Mouse (Mus musculus) gastrocnemius, postnatal 4 days (tissue): ENCODE data around the gene Tsks. TPM values are rescaled to one million over a fixed set of nuclear protein-coding genes. Genes with fewer than 3 reads are reported as not detected.

ENCODE experiments used
- DNase-seq, 2 experiments: peaks; one replicate each; pipeline ENCODE4 v3.0.0; 2021 to 2022; ENCODE audit warnings: low spot score in 2 of 2, mixed read lengths in 2 of 2
- long read RNA-seq, 2 experiments: library from polyadenylated mRNA; stranded (forward); transcript quantifications; one replicate each; pipeline ENCODE4 v2.0.0; 2021
- total RNA-seq, 2 experiments: library from RNA; stranded (reverse); gene quantifications; 2 replicates each; pipeline ENCODE4 v1.2.3; 2021

Tsks gene
- not detected for total RNA-seq
- long read RNA-seq, experiment 1, partial matches to known transcripts: 1 of 1 reads
- long read RNA-seq, experiment 1, other reads (novel, unspliced or antisense): 0 of 1 reads
- long read RNA-seq, experiment 2: 0 reads

DNA sequence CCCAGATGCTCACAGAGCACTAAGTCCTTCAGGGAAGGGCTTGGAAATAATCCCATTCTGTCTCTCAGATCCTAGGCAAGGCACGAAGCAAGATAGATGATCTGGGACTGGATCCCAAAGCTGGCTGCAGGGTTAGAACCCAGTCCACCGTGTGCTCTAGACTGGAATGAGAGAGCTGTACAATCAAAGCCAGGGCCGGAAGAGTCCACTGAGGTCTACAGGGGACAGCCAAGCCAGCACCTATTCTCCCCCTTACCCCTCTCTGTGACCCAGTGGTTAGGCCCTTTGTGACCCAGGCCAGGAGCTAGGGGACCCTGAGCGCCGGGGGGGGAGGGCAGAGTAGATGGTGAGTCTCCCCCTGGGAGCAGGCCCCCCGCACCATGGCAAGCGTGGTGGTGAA lies at the start of gene Tsks:
Gene Tsks, plus strand, starts transcription at position 301 of the 400 bp plus-strand sequence.
- DNase-seq: no peak

DNA sequence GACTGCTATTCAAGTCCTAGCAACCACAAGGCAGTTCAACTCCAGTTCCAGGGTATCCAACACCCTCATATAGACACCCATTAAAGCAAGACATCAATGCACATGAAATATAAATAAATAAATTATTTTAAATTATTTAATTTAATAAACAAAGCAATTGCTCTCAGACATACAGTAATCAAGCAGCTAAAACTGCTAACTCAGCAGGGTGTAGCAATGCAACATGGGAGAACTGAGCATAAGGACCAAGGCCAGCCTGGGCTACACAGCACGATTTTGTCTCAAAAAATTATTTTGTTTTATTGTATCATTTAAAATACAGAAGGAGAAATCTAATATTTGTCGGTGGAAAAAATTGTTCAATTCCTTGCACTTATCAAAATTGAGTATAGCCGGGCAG lies 48.8 kb upstream of the Tsks start:
- DNase-seq: no peak

DNA sequence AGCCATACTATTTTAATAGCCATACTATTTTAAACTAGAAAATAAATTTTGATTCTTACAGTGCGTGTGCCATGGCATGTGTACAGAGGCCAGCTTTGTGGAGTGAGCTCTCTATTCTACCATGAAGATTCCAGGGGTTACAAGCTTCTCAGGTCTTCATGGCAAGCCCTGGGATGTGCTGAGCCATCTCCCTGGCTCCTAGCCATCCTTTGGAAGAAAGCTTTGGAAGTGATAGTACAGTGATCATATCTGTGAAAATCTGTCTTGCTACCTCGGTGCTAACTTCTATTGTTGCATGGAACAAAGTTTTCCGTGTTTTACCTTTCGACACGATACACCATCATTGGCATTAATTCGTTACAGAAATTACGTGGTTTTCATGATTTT lies 47.8 kb upstream of the Tsks start:
- no peak for DNase-seq

DNA sequence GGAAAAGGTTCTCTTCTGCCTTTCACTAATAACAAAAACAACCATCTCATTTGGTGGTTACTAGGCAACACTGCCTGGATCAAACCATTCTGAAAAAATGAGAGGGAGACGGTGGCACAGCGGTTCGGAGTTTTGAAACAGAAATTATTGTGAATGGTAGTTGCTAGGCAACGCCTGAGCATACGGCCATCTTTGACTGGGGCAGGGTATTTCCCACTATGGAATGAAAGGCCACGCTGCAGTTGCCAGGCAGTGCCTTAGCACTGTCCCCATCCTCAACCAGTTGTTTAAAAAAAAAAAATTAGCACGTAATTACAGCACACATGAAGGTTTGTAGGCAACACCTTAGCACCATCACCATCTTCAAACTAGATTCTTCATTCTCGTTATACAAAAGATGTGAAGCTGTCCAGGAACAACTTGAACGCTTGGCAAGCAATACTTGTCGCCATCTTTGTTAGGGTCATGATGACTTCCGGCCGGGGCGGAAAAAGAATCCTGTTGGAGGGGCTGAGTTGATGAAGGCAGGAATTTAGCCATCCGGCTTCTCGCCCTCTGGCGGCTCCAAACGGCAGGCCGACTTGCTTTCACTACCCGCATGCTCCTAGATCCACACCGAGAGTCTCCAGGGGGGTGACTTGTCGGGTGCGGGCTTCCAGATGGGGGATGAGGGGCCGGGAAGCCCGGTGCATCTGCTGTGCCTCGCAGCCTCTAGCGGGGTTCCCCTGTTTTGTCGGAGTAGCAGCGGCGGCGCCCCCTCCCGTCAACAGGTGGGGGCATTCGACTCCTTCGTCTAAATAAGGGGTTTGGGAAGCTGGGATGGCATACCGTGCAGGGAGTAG lies 47.2 kb upstream of the Tsks start, which contains the start of gene Fuz:
Gene Fuz, plus strand, starts transcription at position 487 of the 842 bp plus-strand sequence.
- peak; percentile 73 to 90 for DNase-seq

DNA sequence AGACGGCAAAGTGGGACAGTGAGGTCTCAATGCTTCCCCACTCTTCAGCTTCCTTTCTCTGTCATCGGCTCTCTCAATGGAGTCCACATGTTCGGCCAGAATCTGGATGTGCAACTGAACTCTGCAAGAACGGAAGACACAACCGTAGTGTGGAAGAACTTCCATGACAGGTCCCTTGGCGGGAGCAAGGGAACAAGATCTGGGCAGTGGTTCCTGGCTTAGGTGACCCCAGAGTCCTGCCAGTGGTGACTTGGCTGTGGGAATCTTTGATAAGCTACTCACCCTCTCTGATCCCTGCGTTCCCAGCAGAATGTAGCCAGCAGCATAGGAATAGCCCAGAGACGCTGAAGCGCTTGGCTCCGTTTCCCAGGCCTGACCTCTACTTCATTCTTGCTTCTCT lies 46.5 kb upstream of the Tsks start:
- DNase-seq: no peak

DNA sequence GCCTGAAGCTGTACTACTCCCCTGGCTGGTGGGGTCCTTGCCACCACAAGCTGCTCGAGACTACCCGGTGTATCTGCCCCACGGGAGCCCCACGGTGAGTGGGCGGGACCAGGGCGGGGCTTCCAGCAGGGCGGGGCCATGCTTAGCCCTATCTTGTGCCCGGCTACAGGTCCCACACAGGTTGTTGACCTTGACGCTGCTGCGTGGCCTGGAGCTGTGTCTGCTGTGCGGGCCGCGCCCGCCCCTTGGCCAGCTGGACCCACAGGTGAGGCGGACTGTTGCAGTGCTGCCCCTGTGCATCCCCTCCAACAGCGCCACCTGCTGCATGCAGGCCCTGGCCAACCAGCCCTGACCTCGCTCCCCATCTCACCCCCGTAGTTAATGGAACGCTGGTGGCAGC lies 44.4 kb upstream of the Tsks start:
- DNase-seq: no peak

DNA sequence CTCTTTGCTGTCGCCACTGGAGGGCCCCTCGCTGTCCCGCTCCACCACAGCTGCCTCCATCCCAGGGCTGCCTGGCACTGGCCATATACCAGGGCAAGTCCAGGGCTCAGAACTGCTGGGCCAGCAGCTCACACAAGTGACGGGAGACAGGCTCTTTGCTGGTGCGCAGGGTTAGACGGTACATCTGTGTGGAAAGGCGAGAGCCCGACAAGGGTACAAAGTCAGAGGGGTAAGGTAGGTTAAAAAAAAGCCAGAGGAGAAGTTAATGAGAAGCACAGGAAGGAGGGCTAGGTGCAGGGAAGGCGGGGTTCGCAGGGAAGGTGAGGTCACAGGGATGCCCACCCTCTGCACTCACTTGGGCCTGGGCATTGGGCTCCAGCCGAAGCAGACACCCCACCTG lies 42.4 kb upstream of the Tsks start:
- no peak for DNase-seq

DNA sequence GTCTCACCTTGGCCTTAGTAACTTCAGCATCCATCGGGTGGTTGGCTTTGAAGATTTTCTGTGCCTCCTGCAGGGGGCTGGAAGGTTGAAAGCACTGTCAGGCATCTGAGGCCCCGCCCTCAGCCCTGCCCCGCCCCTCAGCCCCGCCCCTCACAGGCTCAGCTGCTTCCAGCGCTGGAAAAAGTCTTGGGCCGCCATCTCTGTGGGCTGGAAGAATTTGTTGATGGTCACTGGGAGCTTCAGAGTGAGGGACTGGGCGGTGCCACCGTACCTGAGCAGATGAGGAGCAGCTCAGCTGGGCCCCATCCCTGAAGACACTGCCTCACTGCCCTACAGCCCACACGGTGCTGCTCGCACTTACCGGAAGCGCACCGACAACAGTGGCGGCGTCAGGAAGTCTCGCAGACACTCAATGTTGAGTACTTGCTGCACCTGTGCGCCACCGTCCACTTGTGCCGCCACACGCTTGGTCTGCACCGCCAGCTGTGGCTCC lies 41.7 kb upstream of the Tsks start:
- DNase-seq: no peak

DNA sequence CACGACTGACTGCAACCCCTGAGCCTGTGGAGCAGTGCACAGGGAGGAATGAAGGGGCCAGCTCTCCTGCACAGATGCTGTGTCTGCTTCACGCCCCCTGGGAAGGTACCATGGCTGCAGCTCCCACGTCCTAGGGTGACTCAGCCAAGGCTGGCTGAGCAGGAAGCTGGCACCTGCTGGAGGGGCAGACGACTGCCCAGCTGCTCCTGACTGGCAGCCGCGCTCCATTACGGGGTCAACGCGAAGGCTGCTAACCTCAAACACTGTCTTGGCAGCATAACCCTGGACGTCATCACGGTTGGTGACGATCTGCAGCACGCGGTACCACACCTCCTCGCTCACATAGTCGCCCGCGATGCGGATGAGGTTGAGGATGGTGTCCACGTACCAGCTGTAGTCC lies 37.6 kb upstream of the Tsks start:
- DNase-seq: no peak

DNA sequence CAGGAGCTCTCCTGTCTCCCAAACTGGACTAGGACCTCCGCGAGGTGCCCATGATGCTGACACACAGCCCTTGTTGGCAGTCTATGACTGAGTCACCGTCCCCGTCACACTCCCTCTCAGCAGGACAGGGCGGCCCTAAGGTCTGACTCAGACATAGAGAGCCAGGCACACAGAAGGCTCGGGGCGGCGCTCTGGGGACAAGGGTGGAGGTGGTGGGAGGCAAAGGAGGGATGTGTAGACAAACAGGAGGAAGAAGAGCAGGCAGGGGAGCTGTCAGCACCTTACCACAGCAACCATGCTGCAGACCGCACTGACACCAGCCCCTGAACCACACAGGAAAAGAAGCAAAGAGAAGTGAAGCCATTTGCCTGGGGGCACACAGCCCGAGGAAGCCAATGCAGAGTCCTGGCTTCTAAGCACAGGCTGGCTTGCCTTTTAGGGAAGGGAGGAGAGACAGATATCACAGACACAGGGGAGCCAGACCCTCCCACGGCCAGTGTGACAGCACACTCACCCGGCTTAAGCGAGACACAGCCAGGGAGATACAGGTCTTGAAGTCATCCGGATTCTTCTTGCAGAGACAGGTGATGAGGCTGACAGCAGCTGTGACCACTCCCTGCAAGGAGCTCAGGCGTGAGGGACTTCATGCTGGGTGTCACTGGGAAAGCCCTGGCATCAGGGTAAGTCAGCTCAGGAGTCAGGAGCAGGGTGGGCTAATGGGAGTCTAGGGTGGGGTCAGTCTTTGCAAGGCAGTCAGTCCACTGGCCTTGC lies 34.1 kb upstream of the Tsks start:
- peak in 1 of 2 experiments; percentile 6 for DNase-seq

DNA sequence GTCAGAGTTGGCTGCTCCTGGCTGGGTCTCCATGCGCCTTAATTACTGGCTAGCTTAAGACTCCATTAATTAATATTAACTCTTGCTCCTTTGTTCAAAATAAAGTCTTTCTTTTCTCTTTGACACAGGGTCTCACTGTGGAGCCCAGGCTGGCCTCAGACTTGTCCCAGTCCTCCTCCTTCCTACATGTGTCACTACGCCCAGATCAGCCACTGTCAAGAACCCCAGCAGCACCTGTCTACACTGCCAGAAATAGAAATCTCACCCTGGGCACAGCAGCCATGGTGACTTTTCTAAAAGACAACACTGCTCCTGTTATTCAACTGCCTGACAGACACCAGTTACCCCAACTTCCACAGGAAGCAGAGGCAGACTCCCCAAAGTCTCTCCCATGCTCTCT lies 28.6 kb upstream of the Tsks start:
- no peak for DNase-seq

DNA sequence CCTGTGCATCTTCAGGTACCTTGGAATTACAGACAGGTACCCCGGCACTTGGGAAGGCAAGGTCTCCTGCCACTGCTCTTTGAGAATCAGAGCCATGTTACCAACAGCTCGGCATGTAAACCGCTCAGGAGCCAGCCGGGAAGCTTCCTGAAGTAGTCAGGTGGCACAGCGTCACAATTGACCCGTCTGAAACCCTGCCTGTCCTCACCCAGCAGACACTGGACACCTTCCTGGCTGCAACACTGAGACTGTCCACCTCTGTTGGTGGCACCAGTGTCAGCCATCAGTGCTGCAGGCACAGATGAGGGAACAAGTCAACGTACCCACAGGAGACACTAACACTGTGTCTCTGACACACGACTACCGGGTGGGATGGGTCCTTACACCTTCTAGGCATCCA lies 27.7 kb upstream of the Tsks start:
- DNase-seq: no peak

DNA sequence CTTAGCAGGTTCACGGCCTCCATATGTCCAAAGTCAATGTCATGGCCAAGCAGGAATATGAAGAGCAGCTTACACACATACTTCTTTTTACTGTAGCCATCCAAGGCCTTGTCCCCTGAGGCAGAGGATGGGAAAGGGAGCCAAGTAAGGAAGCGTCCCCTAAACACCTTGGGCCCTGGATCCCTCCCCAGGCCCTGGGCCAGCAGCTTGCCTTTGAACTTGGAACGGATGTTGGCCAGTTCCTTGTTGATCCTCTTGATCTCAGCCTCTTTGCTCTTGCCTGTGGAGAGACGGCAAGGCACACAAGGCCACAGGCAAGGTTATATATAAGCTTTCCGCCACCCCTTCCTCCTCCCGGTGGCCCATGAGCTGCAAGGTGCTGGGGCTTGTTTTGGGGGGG lies 26.8 kb upstream of the Tsks start:
- DNase-seq: no peak

DNA sequence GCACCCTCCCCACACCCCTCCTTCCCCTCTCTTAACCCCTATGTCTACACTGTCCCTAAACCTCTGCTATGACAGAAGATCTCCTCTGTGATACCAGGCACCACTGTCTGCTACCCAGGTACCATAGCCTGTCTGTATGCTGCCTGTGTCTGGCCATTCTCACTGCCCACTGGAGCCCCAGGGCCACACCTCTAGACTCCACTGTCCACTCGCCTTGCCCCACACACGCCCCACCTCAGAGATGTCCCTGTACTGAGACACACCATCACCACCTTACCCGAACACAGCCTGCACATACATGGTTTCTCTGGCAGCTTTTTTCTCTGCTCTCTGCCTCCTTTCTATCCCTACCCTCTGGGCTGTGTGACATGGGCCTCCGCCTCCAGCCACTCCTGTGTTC lies 26.1 kb upstream of the Tsks start:
- no peak for DNase-seq

DNA sequence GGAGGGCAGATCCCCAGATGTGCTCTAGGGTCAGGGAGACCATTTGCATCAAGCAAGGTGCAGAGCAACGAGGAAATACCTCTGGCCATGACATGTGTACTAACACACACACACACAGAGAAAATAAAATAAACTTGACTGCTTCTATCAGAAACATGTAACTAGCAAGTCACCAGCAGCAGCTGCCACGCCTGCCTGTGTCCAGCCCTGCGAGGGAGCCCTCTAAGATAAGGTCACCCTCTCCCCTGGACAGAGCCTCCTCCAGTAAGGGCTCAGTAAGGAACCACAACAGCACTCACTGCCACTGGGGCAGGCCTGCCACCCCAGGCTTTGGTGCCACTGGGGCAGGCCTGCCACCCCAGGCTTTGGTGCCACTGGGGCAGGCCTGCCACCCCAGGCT lies 24.8 kb upstream of the Tsks start:
- DNase-seq: no peak

DNA sequence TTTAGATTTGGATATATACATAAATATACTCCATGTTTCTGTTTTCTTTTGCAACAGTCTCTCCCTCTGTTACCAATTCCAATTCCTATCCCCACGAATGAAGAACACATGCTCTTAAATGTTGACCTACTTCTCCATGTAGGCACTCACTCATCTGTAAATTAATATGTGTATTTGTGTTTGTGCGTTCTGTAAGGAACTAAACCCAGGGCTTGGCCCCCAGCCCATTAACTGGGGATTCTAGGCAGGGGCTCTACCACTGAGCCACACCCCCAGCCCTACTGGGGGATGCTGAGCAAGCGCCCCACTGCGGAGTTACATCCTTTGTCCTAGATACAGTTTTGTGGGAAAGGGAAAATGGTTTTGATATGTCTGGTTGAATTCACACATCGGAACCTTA lies 23.9 kb upstream of the Tsks start:
- no peak for DNase-seq

DNA sequence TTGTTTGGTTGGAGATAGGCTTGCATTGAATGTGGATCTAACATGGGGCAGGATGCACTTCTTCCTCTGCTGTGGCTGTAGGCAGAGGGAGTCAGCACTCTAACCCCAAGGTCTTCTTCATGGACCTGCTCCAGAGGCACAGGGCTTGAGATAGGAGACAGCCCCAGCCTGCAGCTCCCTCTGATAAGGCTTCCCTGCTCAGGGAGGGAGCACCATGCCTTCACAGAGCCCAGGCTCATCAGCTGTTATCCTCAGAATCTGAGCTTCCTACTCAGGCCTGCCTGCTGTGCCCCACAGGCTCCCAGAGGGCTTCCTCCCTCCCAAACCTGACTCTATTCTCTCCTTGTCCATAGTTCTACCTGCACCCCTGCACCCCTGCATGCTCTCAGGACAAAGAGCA lies 20.5 kb upstream of the Tsks start:
- no peak for DNase-seq

DNA sequence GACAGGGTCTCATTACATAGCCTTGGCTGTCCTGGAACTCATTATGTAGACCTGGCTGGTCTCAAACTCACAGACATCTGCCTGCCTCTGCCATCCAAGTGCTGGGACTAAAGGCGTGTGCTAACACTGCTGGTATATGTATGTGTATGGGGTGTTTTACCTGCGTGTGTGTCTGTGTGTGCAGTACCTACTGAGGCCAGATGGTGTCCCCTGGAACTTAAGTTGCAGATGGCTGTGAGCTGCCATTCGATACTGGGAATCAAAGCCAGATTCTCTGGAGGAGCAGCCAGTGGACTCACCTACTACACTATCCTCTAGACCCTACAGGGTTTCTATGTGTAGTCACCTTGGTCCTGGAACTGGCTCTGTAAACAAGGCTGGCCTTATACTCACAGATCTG lies 17.5 kb upstream of the Tsks start:
- DNase-seq: no peak

DNA sequence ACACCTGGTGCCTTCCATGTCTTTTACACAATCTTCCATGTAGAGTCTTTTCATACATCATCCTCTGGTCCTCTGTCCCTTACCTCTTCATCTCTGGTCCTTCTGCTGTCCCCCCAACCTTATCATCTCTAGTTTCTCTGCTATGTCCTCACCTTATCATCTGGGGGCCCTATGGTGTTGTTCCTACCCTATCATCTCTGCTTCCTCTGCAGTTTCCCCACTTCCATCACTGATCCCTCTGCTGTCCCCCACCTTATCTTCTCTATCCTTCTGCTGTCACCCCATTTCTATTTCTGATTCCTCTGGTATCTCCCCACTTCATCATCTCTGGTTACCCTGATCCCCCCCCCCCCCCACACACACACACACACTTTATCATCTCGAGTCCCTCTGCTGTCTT lies 14.4 kb upstream of the Tsks start:
- DNase-seq: no peak

DNA sequence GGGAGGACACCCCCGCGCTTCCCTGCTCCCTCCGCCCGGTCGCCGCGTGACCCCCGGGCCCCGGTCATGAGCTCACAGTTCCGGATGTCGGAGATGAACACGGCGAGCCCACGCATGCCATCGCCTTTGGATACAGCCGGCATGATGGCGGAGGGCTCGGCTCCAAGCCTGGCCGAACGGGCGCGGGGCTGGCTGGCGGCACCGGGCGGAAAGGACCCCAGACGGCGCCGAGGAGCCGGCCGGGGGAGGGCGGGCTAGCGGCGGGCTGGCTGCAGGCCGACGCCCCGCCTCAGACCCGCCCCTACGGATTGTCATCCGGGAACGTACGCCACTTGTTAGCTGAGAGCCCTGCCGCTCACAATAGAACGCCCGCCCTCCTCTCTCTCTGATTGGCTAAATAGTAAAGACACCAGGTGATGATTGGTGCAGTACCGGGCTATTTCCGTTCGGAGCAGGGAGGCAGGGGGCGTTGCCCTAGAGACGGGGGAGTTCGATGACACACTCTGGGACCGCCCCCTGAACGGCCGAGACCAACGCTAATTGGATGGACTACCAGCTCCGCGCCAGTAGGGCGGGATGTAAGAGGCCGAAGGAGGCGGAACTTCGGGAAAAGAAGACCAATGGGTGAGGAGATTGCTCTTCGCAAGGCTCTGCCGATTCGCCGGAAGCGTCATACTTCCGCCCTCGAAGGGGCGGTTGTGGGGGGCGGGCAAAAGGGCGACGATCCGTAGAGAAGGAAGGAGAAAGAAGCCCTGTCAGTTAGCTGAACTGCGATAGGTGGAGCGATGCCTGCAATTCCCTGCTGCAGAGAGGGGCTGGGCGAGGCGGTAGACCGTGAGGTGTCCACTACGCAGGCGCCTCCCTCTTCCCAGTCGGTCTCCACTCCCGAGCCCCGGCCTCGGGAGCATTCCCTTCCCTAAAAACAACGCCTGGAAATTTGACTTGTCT lies 13.5 kb upstream of the Tsks start, which contains the start of gene Ap2a1:
Gene Ap2a1, minus strand, starts transcription at position 293 of the 948 bp plus-strand sequence.
- peak; percentile 96 to 99 for DNase-seq

DNA sequence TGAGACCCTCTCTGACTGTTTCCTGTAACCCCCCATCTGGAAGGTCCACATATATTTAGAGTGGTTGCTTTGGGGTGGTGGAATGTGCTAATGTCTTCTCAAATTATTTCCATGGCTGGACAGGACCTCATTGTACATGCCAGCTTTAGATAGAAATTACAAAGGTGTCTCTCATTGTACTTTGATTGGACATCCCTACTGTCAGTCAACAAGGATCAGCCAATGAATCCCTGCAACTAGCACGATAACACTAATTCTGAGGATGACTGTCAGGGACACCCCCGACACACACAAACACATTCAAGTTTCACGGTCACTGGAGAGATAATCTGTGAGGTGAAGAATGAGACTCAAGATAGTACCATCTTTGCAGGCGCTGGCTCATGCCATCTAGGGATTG lies 4.3 kb upstream of the Tsks start:
- DNase-seq: no peak
